Mouse (Mus musculus) lung, adult 18-20 months (tissue): ENCODE measurements at regions not wholly inside any gene's neighbourhood (a gene's known extent, or its start where the extent isn't known, plus 50 kb on each side); places are given as distances from the start of the nearest gene placed in this dataset.

Experiments used
- DNase-seq, 2 experiments: peaks; one replicate each; pipeline ENCODE4 v3.0.0; 2022; ENCODE audit warnings: mixed read lengths in 2 of 2

GRCm38 (mm10) chr6:135433753-135434152 lies 71.4 kb downstream of the Emp1 start:
- DNase-seq = no peak

GRCm38 (mm10) chr6:135436315-135436714 lies 74.0 kb downstream of the Emp1 start:
- DNase-seq = no peak

GRCm38 (mm10) chr6:135438271-135438670 lies 75.9 kb downstream of the Emp1 start:
- DNase-seq = no peak

GRCm38 (mm10) chr6:135441126-135441871 lies 79.0 kb downstream of the Emp1 start:
- no peak for DNase-seq

- peak; percentile 76 to 83 for DNase-seq
Measured at GRCm38 (mm10) chr6:135444661-135445060, 82.3 kb downstream of the Emp1 start.

- DNase-seq = no peak
Measured at GRCm38 (mm10) chr6:135445070-135445469, 82.7 kb downstream of the Emp1 start.

- no peak for DNase-seq
Measured at GRCm38 (mm10) chr6:135447801-135448200, 85.5 kb downstream of the Emp1 start.

- DNase-seq = no peak
Measured at GRCm38 (mm10) chr6:135449228-135449627, 86.9 kb downstream of the Emp1 start.

- DNase-seq = no peak
Measured at GRCm38 (mm10) chr6:135450573-135450972, 88.2 kb downstream of the Emp1 start.

GRCm38 (mm10) chr6:135451165-135451797 lies 88.9 kb downstream of the Emp1 start:
- no peak for DNase-seq

GRCm38 (mm10) chr6:135453041-135453440 lies 90.7 kb downstream of the Emp1 start:
- no peak for DNase-seq

- no peak for DNase-seq
Measured at GRCm38 (mm10) chr6:135472495-135472894, 110.2 kb downstream of the Emp1 start.

GRCm38 (mm10) chr6:135473146-135473545 lies 110.8 kb downstream of the Emp1 start:
- DNase-seq = no peak

- no peak for DNase-seq
Measured at GRCm38 (mm10) chr6:135488795-135489194, 126.5 kb downstream of the Emp1 start.

GRCm38 (mm10) chr6:135493983-135494382 lies 131.6 kb downstream of the Emp1 start:
- no peak for DNase-seq

- DNase-seq = no peak
Measured at GRCm38 (mm10) chr6:135495841-135496240, 133.5 kb downstream of the Emp1 start.

- DNase-seq = no peak
Measured at GRCm38 (mm10) chr6:135498592-135498991, 136.2 kb downstream of the Emp1 start.

GRCm38 (mm10) chr6:135500381-135500780 lies 138.0 kb downstream of the Emp1 start:
- no peak for DNase-seq

GRCm38 (mm10) chr6:135501791-135502190 lies 139.4 kb downstream of the Emp1 start:
- DNase-seq = no peak

GRCm38 (mm10) chr6:135502405-135502804 lies 140.1 kb downstream of the Emp1 start:
- no peak for DNase-seq

GRCm38 (mm10) chr6:135518710-135519437 lies 156.5 kb downstream of the Emp1 start:
- DNase-seq = no peak

GRCm38 (mm10) chr6:135519438-135519803 lies 157.1 kb downstream of the Emp1 start:
- no peak for DNase-seq

- DNase-seq = no peak
Measured at GRCm38 (mm10) chr6:135520868-135521267, 158.5 kb downstream of the Emp1 start.

GRCm38 (mm10) chr6:135524886-135525285 lies 162.5 kb downstream of the Emp1 start:
- DNase-seq = no peak
